Mouse (Mus musculus): ENCODE data around the gene Aasdh.

The Aasdh gene

GRCm38 (mm10) chr5:76839786-76840185 lies 65.5 kb downstream of the Aasdh start:
- DNase-seq: no peak

- no peak for DNase-seq
Measured at GRCm38 (mm10) chr5:76837018-76837417, 68.3 kb downstream of the Aasdh start.

- no peak for DNase-seq
Measured at GRCm38 (mm10) chr5:76832529-76833210, 72.6 kb downstream of the Aasdh start.

- DNase-seq: no peak
Measured at GRCm38 (mm10) chr5:76828527-76829240, 76.6 kb downstream of the Aasdh start.
